Mouse (Mus musculus) left cerebral cortex, adult 2 months (tissue): ENCODE measurements around the gene Akap8l. TPM values are rescaled to one million over a fixed set of nuclear protein-coding genes. Genes with fewer than 3 reads are reported as not detected.

Experiments used
- DNase-seq, 2 experiments: peaks; one replicate each; pipeline ENCODE4 v3.0.0; 2021 to 2022; ENCODE audit warnings: low spot score in 2 of 2, mixed read lengths in 1 of 2; ENCODE audit errors: extremely low spot score in 1 of 2
- H3K27ac ChIP-seq: fragments of 200-600 bp; 2 replicates; pipeline ENCODE4 v1.8.1; 2022
- H3K4me3 ChIP-seq: fragments of 200-600 bp; 2 replicates; pipeline ENCODE4 v1.8.1; 2022
- CTCF ChIP-seq: fragments of 200-600 bp; IDR thresholded peaks from 2 replicates; pipeline ENCODE4 v1.8.1; 2022; ENCODE audit warnings: antibody characterized with exemption, mild to moderate bottlenecking, moderate library complexity
- intact Hi-C: fragments of 180-260 bp; cut with DNase I; formaldehyde crosslinking; loops from one replicate; pipeline ENCODE4 v1.15.1; 2025
- microRNA-seq, 2 experiments: library from miRNA; unstranded; fragments of <30 nt; microRNA quantifications; one replicate each; pipeline ENCODE4 v1.2.0; 2021
- total RNA-seq, 2 experiments: library from RNA; stranded (reverse); gene quantifications; 2 replicates each; pipeline ENCODE4 v1.2.3; 2021

Gene Akap8l
- total RNA-seq, 2 experiments from 2014 or later: 230 to 236 TPM

DNA sequence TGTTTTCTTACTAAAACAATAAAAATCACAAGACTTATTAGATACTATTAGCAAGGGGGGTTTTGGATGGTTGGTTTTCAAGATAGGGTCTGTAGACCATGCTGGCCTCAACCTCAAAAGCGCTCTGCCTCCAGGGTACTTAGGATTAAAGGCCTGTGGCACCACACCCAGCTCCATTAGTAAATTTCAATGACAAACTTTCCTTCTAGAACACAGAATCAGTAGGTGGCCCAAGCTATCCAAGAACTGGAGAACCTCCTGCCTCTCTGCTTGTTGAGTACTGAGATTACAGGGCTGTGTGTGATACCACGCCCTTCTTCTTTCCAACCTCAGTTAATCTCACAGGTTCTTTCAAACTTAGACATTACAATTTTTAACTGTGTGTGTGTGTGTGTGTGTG, 69.3 kb downstream of the Akap8l start:
- intact Hi-C loops: loop anchor here (5.0 kb wide), 2 partner anchors 44 to 244 kb away; partner anchors contain the start of genes Hsf2bp and Rrp1b
- H3K27ac ChIP-seq: no peak overlapping the region
- TF ChIP-seq CTCF: no peak

DNA sequence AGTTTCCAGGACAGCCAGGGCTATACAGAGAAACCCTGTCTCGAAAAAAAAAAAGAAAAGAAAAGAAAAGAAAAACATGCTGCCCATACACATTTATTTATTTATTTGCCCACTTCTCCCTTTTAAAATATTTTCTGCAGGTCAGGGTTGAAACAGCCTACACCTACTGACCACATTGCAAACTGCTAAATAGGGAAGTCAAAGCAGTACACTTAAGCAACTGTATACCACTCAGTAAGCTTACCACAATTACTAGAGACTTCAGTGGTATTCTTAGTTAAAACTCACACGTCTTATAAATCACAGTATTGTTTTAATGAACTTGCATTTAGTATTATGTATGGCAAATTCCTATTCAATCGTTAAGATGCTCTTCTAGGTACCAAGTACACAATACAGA, 69.8 kb downstream of the Akap8l start:
- intact Hi-C loops: loop anchor here (5.0 kb wide), 2 partner anchors 43 to 243 kb away; partner anchors contain the start of genes Hsf2bp and Rrp1b
- DNase-seq: no peak
- no peak overlapping the region for H3K27ac ChIP-seq
- no peak overlapping the region for H3K4me3 ChIP-seq
- no peak for TF ChIP-seq CTCF

More for the DNA sequence above, 69.3 kb downstream of the Akap8l start:
- no peak for DNase-seq
- H3K4me3 ChIP-seq: no peak overlapping the region

DNA sequence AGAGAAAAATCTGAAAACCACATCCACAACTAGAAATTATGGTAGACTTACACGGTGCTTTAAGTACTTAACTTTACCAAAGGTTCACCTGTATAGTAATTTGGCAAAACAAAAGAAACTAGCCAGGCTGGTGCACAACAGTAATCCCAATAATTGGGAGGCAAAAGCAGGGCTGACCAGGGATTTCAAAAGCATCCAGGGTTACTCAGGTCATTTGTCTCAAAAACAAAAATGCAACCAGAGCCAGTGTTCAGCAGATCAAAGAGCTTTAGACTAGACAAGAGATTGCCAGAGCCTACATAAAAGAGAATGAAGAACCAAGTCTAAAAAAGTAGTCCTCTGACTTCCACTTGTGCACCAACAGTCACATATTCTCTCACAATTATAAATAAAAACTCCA, 73.2 kb downstream of the Akap8l start:
- no peak for DNase-seq
- TF ChIP-seq CTCF: no peak
- Histone ChIP-seq H3K4me3 (no peak overlapping the region), H3K27ac (no peak overlapping the region)
- intact Hi-C loops: no loop called here

DNA sequence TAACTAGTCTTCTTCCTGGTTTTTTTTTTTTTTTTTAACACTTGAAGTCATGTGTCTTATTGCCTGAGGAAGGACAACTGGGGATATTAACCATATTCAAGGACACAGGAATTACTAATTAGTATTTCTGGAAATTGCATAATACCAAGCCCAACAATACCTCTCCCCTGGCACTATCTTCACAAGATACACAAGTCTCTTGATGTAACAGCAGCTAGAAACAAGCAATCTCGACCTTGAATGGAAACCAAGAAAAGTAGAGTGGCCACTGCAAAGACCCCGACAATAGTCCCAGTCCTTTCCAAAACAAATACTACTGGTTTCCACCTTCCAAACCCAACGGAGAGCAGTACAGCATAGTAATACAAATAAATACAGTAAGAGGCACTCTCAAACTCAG, 74.8 kb downstream of the Akap8l start:
- no peak overlapping the region for H3K27ac ChIP-seq
- no peak for TF ChIP-seq CTCF
- intact Hi-C loops: no loop called here
- DNase-seq: no peak
- H3K4me3 ChIP-seq: no peak overlapping the region

Small RNA genes within 50 kb of the gene (microRNA-seq; reads per million reads assigned to microRNA genes)
- 0 to 0.49 reads per million in 2 experiments for gene Gm22201

Other genes with a start within 250 kb of the Akap8l start
- gene Notch3, start 183.8 kb downstream of the Akap8l start, total RNA-seq: 1 to 10 TPM; 7.1 to 7.8 TPM
- gene Ephx3, start 161.1 kb downstream of the Akap8l start, total RNA-seq: under 1 TPM; 0.28 to 0.29 TPM
- gene Brd4, start 65.9 kb downstream of the Akap8l start, total RNA-seq: 100 to 1,000 TPM; 121 to 138 TPM
- gene Akap8, start 29.4 kb downstream of the Akap8l start, total RNA-seq: 100 to 1,000 TPM in 1 of 2 experiments, 10 to 100 TPM in 1; 99.6 to 110 TPM
- gene Wiz, start 38.8 kb upstream of the Akap8l start, total RNA-seq: 10 to 100 TPM; 45.9 to 48.4 TPM
- gene Rasal3, start 53.0 kb upstream of the Akap8l start, total RNA-seq: 1 to 10 TPM; 3.8 to 5.2 TPM
- not detected for gene Pglyrp2, start 73.6 kb upstream of the Akap8l start, total RNA-seq
- gene Cyp4f39, start 102.1 kb upstream of the Akap8l start, total RNA-seq: not detected
- 1 to 10 TPM; 3.6 to 5.1 TPM for gene Cyp4f17, start 155.4 kb upstream of the Akap8l start, total RNA-seq
- 1 to 10 TPM; 6.0 to 6.1 TPM for gene Cyp4f16, start 186.0 kb upstream of the Akap8l start, total RNA-seq